Mouse (Mus musculus): ENCODE data around the gene Adam1a. TPM values are rescaled to one million over a fixed set of nuclear protein-coding genes. Genes with fewer than 3 reads are reported as not detected.

The Adam1a gene
- polyA plus RNA-seq (2012; rRNA removed): 2.6 and 3.7 TPM in 2 replicates

GRCm38 (mm10) chr5:121544910-121545792 is at the start of gene Adam1a, which contains the start of gene Gm42878:
TSS of gene Adam1a (minus strand) at chr5:121545482.
TSS of gene Gm42878 (minus strand) at chr5:121545482.

GRCm38 (mm10) chr5:121593451-121594401 is 48.4 kb upstream of the Adam1a start, which contains the start of gene Aldh2:
TSS of gene Aldh2 (minus strand) at chr5:121593824.

GRCm38 (mm10) chr5:121545793-121546529 is 679 bp upstream of the Adam1a start, which contains the start of gene Mapkapk5:
TSS of gene Mapkapk5 (minus strand) at chr5:121545905.

GRCm38 (mm10) chr5:121503231-121503630 is 42.1 kb downstream of the Adam1a start, which contains the start of gene Adam1b:
TSS of gene Adam1b (minus strand) at chr5:121503435.

Other genes starting within 250 kb of the Adam1a start
- 46.5 and 59.0 TPM in 2 replicates for gene Trafd1, start 159.8 kb downstream of the Adam1a start, polyA plus RNA-seq (2012; rRNA removed)
- 5.0 and 5.1 TPM in 2 replicates for gene Naa25, start 147.5 kb downstream of the Adam1a start, polyA plus RNA-seq (2012; rRNA removed)
- 1.5 and 7.2 TPM in 2 replicates for gene Tmem116, start 93.6 kb downstream of the Adam1a start, polyA plus RNA-seq (2012; rRNA removed)
- 35.2 and 37.5 TPM in 2 replicates for gene Erp29, start 93.0 kb downstream of the Adam1a start, polyA plus RNA-seq (2012; rRNA removed)
- gene Adam1b, start 42.0 kb downstream of the Adam1a start, polyA plus RNA-seq (2012; rRNA removed): not detected in 2 replicates
- 0.20 TPM in 1 of 2 replicates, not detected in the other for gene Gm42878, start within 50 bp of the Adam1a start, polyA plus RNA-seq (2012; rRNA removed)
- gene Mapkapk5, start 423 bp upstream of the Adam1a start, polyA plus RNA-seq (2012; rRNA removed): 27.1 and 28.6 TPM in 2 replicates
- gene Aldh2, start 48.3 kb upstream of the Adam1a start, polyA plus RNA-seq (2012; rRNA removed): 1,286 and 1,374 TPM in 2 replicates
- gene Acad12, start 73.5 kb upstream of the Adam1a start, polyA plus RNA-seq (2012; rRNA removed): 7.0 and 7.8 TPM in 2 replicates
- gene Acad10, start 115.0 kb upstream of the Adam1a start, polyA plus RNA-seq (2012; rRNA removed): 8.2 and 8.7 TPM in 2 replicates
- gene Brap, start 115.1 kb upstream of the Adam1a start, polyA plus RNA-seq (2012; rRNA removed): 23.1 and 27.9 TPM in 2 replicates
- gene Atxn2, start 165.9 kb upstream of the Adam1a start, polyA plus RNA-seq (2012; rRNA removed): 110 and 127 TPM in 2 replicates